Mouse (Mus musculus) CD8-positive naive resting alpha-beta T cell, adult 2 months (primary cell): ENCODE data around the gene Exoc5.
A peak's percentile ranks its signal among the peaks of the same experiment; 100 is the strongest.
"Not testable (repeated sequence)": the region's sequence is repeated elsewhere in the genome, so short reads cannot be mapped to it uniquely, and the experiment has no call there.

ENCODE experiments used
- DNase-seq, 2 experiments: peaks; one replicate each; pipeline ENCODE4 v3.0.0; 2022; ENCODE audit warnings: low read depth in 2 of 2, low spot score in 2 of 2

Gene Exoc5

DNA sequence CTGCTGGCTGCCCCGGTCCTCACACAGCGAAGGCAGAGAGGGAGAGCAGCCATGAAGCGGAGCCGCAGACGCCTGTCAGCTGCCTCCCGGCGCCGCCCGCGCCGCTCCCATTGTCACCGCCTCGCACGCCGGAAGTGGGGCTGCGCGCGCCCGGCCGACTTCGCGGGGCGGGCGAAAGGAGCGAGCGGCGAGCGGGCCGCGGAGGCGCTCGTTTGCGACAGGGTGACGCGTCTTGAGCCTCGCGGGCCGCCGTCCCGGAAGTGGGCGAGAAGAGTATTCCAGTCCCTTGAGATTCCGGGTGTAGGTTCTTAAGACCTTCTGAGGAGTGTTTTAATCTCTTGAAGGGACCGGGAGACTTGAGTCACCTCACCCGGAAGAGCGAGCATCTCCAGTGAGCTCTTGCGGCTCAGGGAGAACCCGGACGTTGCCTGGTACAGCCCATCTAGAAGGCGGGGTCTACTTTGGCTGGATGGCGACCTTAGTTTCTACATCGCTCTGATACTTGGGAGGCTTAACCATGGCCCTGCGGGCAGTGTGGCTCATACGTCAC lies at the start of gene Exoc5:
TSS of gene Exoc5 (minus strand) at position 380 of the 550 bp plus-strand sequence.
- DNase-seq, result peak; percentile 92 to 94

DNA sequence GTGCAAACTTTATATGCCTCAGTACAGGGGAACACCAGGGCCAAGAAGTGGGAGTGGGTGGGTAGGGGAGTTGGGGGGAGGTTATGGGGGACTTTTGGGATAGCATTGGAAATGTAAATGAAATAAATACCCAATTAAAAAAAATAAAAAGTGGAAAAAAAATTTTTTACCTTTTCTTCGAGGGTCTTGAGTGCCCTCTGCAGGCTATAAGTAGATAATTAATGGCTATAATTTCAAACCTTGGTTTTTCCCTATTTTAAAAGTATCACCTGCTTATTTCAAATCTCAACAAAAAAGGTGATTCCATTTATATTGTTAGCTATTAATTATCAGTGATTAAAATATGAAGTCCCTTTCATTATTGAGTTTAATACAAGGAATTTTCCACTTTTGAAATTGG lies 25.3 kb upstream of the Exoc5 start:
- DNase-seq, result not testable (repeated sequence)

DNA sequence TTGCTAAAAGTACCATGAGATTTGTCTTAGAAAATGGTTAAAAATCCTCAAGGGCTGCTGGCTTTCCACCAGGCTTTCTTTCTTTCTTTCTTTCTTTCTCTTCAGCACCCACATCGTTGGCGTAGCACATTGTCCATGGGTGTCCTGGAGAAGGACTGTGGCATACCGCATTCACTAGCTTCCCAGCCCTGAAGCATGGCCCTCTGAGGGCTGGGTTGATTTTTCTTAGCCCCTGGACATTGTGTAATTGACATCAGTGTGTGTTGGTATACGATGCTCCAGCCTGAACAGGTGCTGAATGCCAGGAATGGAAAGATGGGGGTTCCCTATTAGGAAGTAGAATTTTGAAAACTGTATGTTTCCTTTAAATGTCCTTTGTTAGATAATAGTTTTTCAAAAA lies 24.8 kb upstream of the Exoc5 start:
- no peak for DNase-seq

DNA sequence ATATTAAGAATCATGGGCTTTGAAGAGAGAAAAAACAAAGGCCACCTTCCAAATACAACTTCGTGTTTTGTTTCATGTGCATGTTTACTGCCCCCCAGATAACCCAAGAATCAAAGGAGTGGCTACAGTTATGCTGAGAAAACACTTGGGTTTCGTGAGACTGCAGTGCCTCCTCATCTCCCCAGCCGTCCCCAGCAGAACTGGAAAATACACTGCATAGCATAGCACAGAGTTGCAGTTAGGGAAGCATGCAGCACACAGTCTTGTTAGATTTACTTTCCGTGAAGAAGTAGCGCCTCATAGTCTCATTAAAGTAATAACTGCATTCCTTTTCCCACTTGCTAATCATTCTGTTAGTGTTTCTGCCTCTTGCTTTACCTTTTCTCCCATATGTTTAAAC lies 23.6 kb upstream of the Exoc5 start:
- DNase-seq, result no peak

DNA sequence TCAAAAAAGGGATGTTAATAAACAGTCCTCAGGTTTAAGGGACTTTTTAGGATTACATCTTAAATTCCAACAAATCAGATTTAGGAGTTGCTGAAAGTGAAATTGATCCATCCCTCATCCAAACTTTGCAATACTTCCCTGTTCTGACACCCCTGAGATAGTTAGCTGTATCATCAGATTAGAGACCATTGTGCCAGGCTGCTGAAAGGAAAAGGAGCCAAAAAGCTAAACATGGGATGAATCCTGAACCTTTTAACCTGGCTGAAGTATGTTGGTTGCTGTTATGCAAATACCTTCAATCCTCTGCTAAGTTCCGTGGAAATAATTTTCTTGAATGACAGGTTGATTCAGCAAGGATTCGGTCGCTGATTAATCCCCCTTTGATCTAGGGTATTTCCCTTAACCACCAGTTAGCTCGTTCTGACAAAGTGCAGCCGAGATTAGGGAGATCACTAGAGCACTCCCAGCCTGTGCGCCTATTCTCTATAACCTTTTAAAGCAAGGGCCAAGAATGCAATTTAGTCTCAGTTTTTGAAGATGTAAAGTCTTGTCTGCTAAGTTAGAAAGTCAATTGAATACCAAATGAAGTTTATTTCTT lies 23.1 kb upstream of the Exoc5 start:
- DNase-seq, result no peak

DNA sequence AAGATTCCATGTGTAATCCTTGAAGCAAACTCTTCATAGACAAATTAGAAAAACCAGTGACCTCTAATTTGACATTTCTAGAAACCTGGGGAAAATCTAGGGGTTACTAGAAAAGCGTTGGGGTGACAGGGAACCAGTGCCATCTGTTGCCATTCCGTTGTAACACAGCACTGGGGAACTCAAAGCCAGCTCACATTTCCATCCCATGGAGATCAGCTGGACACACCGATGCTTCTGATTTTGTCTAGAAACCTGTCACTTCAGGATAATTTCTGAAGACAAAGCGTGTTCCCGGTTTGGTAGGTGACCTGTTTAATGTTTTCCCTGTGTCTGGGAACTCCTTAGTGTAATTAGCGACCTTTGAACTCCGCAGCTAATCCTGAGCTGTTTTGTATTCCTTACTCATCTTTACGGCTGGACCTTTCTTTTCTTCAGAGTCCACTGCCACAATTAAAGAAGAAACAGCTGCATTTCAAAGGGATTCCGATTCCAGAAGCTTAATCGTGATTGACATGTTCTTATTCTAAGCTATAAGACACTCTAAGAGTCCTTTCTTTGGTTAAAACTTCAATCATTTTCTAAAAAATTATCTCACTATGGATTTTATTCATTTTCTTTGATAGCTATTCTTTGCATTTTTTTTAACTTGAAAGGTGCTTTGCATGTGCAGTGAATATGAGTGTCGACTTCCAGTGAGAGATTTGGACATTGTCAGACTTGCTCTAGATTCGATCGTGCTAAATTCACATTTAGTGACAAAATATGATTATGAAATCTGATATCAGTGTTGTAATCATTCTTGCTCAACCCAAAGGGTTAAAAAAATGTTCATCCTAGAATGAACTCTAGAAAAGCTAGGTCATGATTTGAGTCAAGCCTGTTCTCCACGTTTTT lies 21.9 kb upstream of the Exoc5 start:
- no peak for DNase-seq

DNA sequence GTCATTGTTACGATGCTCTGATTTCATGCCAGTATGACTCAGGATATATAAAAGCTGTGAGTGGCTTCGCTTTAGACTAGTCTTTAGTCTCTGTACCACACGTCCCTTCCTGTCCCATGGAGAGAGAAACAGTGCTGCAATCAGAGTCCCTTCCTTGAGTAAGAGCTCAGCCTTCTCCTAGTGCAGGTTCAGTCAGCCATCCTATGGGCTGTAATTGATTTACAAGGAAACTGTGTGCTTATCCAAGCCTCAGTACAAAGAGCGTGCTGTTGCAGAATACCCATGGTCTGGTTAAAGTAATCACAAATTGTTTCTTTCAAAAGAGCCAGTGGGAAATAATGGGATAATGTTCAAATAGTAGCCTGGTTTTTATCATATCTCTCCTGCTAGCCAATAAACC lies 20.1 kb upstream of the Exoc5 start:
- DNase-seq, result no peak

DNA sequence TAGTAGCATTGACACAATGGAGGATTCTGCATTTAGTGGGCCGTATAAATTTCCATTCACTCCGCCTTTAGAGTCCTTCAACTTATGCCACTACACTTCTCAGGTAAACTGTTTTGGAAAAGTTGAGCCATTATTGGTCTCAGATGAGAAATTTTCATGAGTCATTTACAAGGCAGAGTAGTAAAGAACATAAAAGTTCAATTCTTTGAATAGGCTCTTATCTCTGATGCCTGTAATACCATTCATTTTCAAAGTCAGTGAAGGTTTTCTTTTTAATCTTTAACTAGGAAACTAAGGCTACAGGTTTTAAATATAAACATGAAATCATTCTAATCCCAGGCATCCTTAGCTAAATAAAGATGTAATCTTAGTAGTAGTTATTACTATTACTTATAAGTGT lies 12.4 kb upstream of the Exoc5 start:
- no peak for DNase-seq

DNA sequence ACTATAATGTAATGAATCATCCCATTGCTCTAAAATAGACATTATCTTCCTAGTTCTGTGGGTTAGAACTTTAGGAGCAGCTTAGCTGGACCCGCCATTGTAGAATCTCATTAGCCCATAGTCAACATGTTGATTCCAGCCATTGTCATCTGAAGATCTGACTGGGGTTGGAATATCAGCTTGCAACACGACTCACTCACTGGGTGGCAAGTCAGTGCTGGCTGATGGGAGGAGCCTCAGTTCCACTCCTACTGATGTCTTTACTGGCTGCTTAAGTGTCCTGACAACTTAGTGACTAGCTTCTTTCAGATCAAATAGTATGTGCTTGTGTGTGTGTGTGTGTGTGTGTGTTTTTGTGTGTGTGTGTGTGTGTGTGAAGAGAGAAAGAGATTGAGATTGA lies 7.9 kb upstream of the Exoc5 start:
- DNase-seq, result no peak

DNA sequence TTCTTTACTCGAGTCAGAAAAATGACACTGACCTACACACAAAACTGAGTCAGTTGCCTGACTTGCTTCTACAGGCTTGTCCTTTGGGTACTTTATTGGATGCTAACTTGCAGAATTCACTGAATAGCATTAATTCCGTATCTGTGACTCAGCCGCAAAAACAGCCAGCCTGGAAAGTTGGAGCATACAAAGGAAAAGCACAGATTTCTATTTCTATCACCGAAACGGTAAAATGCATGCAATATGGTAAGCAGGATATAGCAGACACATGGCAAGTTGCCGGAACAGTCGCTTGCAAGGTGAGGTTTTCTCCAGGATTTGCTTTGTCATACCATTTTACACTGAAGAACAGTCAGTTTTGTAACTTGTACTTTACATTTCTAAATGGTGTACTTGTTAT lies 7.4 kb upstream of the Exoc5 start:
- no peak for DNase-seq

DNA sequence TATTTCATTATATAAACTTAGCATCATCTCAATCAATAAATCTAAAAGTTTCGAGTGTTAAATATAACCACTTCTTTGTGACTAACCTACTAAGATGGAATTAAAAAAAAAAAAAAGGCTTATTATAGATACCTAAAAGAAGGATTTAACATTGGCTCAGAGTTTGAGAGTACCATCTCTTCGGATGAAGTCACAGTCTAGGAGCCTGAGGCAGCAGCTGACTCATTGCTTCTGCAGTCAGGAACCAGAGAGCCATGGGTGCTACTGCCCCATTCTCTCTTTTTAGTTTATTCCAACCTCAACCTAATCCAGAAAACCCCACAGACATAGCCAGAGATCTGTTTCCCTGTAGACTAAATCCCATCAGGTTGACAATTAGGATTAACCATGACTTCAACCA lies 6.4 kb upstream of the Exoc5 start:
- no peak for DNase-seq

DNA sequence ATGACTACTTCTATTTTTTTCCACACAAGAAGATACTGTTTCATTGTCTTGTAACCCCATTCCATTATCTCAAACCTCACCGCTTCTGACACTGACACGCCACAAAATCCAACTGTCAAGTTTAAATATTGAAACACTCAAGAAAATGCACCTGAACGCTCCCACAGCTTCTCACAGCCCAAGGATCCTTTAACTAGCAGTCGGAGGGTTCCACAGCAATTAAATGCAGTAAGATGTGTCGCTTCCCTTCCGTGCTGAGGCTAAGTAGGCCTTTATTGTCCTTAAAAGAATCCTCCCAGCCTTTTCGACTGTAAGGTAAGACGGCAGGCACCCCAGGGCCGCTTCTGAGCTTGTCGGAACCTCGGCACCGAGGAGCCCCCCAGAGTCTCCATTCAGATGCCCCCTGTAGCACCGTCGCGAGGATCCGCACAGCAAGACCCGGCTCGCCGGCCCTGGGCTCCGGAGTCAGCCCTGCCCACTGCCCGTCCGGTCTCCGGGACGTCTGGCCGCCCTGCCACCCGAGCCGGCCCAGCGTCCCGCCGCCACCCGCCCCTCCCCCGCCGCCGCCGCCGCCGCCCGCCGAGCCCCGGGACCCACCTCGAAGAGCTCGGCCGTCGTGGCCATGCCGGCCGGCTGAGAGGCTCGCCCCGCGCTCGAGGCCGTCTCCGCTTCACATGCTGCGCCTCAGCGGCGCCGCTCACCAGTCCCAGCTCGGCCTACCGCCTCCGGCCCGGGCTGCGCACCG lies 752 bp downstream of the Exoc5 start, which contains the start of gene Ap5m1:
TSS of gene Ap5m1 (plus strand) at position 569 of the 745 bp plus-strand sequence.
- peak in 1 of 2 experiments; percentile 41 for DNase-seq

DNA sequence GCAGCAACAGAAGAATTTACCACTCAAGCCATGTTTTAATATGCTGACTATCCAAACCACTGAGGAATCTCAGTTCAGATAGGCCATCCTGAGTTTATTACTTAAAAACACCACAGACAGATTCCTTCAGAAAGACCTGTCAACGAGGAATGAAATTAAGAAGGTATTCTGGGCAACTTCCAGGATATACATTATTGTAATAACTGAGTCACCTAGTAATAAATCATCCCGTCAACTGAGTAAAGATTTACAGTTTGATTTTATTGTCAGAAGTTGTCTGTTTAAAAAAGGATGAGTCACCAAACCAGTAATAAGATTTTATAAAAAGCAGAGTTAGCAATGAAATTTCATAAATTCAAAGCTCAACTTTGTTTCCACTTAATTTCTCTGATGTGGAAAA lies 2.6 kb downstream of the Exoc5 start:
- no peak for DNase-seq

DNA sequence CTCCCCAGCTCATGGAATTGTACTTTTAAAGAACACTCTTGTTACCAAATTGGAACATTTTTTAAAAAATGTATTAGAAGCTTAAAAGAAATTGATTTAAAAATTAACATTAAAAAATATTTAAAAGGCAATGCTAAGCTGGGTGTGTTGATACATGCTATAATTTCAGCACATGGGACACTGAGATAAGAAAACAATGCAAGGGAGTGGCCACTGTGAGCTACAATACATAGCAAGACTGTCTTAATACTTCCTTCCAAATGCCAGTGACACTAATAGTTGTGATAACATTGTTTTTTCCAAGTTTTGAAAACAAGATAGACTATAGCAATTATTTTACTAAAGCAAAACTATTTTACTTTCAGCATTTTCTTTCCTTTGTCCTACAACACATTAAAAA lies 17.0 kb downstream of the Exoc5 start:
- DNase-seq, result no peak

DNA sequence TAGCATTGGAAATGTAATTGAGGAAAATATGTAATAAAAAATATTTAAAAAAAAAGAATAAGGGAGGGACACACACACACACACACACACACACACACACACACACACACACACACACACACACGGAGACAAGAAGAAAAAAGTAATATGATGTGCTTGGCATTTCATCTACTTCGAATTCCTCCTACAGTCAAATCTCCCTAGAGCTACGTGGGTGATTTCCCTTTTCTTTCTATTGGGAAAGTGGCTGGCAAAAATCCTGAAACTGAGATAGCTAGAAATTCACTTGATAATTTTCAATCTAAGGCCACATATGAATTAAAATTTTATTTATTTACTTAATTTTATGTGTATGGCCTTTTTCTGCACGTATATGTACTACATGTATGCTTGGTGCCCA lies 20.8 kb downstream of the Exoc5 start:
- no peak for DNase-seq

DNA sequence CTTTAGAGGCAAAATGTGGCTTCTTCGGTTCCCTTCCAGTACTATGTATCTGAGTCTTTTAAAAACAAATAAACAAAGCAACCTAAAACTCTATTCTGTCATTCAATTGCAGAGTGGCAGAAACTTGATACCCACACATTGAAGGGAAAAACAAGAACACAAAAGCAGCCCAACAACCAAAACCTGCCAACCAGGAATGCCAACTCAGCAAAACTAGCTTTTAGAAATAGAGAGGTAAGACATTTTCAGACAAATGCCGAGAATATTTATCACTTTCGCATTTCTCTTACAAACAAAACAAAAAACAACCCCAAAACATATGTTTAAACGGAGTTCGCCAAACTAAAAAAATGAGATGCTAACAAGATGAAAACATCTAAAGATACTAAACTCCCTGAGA lies 37.5 kb downstream of the Exoc5 start:
- no peak for DNase-seq

DNA sequence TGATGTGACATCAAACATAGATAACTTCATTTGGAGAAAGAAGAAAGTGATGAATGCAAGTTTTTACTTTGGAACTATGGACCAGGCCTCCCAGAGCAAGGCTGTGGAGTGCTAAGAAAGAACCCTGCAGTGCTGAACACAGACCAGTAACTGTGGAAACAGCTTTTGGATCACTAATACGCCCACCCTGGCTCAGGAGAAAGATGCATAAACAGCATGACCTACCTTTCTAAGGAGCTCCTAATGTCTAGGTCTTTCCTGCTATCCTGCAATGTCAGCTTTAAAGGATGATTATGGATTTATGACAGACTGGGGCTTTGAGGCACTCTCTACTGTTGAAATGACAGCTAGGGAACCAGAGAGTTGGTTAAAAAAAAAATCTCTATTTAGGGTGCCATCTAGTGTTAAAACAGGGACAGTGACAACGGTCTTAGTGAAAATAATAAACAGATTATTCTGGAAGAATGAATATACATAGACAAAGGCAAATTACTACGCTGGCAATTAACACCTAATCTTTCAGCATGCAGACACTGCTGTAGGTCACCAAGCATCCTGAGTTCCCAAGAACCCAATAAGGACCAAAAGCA lies 38.6 kb downstream of the Exoc5 start:
- no peak for DNase-seq

DNA sequence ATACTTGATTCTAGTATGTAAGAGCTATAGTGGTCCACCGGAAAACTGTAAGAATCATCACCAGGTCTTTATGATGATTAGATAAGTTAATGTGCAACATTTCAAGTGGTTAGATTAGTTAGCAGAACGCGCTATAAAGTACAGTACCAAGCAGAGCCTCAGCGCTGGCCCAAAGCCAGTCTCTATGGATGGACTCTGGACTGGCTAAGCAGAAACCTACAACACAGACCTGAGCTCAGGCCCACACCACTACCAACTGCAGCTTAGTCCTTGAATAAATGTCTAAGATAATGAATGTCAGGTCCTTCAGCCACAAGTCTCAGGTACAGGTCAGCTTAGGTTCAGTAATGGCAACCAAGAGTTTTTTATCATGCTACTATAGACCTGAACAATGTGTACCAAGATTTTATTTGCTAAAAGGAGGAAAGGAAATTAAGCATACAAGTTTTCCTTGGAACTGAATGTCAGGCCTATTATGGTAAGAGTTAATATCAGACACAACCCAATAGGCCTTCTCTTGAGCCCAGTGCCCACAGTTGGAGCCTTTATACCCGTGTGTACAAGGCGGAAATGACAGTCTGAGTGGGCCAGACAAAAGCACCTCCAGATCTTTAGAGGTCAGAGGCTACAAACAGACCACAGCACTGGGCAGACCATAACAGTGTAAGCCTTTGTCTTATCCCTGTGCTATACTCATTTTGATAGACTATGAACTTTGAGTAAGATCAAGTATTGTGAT lies 39.2 kb downstream of the Exoc5 start:
- no peak for DNase-seq

DNA sequence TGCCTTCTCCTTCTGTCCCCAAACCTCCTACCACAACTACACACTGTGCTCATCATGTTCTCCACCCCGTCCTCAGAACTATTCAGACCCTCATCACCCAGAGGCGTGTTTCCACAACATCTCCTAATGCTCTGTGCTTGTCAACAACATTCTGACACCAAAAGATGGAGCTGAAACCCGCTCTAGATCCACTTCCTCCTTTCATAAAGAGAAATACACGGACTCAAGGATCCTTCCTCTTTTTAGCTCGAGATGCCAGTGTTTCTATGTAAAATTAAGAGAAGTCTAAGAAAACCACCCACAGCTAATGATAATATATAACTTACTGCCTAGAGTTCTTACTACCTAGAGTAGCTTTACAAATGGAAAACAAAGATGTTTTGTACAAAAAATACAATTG lies 46.7 kb downstream of the Exoc5 start:
- DNase-seq, result no peak

DNA sequence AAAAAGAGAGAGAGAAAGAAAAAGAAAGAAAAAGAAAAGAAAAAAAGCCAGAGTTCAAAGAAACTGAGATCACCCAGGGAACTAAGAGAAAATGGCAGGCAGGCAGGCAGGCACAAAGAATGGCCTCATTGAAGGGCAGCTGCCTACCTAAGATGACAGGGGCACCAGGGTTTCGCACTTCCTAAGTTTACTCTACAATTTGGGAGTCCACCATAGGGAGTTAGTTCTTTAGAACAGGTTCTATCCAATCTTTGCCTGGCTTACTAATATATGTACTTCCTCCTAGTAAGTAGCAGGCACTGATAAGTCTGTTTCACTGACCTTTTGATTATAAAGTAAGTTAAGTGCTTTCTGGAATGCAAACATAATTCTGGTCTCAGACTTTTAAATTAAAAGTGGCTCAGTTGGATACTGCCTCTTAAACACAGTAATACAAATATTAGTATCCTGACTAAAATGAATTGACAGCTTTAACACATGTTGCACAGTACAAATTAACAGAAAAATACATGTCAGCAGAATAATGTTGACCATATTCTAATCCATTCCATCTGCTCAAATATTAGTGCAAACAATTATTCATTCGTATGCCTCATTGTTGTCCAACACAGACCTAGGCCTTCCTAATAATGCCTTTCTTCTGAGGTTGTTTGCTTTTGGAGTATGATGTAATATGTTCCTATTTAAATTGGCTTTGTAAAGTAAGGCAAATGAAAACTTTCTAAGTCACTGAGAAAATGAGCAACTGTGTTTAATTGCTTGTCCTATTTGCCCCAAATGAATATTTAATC lies 57.9 kb downstream of the Exoc5 start:
- DNase-seq, result no peak
